Mouse (Mus musculus) lung, postnatal 0 days (tissue): ENCODE measurements around the gene Suclg2. TPM values are rescaled to one million over a fixed set of nuclear protein-coding genes. Genes with fewer than 3 reads are reported as not detected.

Experiments
- ATAC-seq: fragments of 200-750 bp; cut with Nextera tagmentation; 2 replicates; pipeline ENCODE4 v1.8.0; 2017; ENCODE audit warnings: moderate library complexity
- DNase-seq: peaks from one replicate; pipeline ENCODE4 v3.0.0-alpha.2; 2016; ENCODE audit warnings: low spot score
- H3K27ac ChIP-seq: fragments of 300-500 bp; sonication (generic); 2 replicates; pipeline ENCODE4 v1.5.1; 2014; ENCODE audit warnings: antibody characterized with exemption, mild to moderate bottlenecking, low read length, mixed read lengths
- H3K27me3 ChIP-seq: fragments of 300-500 bp; sonication (generic); replicated peaks from 2 replicates; pipeline ENCODE4 v1.6.1; 2014; ENCODE audit warnings: low read length, mixed read lengths; ENCODE audit not compliant: insufficient read depth
- H3K36me3 ChIP-seq: fragments of 300-500 bp; sonication (generic); 2 replicates; pipeline ENCODE4 v1.6.1; 2014; ENCODE audit warnings: low read length, mixed read lengths; ENCODE audit not compliant: insufficient read depth
- H3K4me1 ChIP-seq: fragments of 300-500 bp; sonication (generic); 2 replicates; pipeline ENCODE4 v1.6.1; 2014; ENCODE audit warnings: antibody characterized with exemption, low read depth, low read length, mixed read lengths; ENCODE audit not compliant: insufficient read depth
- H3K4me2 ChIP-seq: fragments of 300-500 bp; sonication (generic); replicated peaks from 2 replicates; pipeline ENCODE4 v1.6.1; 2014; ENCODE audit warnings: low read depth, mild to moderate bottlenecking, low read length, moderate library complexity, mixed read lengths
- H3K4me3 ChIP-seq: fragments of 300-500 bp; sonication (generic); 2 replicates; pipeline ENCODE4 v1.5.1; 2014; ENCODE audit warnings: low read depth, low read length
- H3K9ac ChIP-seq: fragments of 300-500 bp; sonication (generic); replicated peaks from 2 replicates; pipeline ENCODE4 v1.6.1; 2014; ENCODE audit warnings: low read depth, mild to moderate bottlenecking
- H3K9me3 ChIP-seq: fragments of 300-500 bp; sonication (generic); 2 replicates; pipeline ENCODE4 v1.6.1; 2016; ENCODE audit warnings: low read length, mixed read lengths
- CTCF ChIP-seq: IDR thresholded peaks from 2 replicates; pipeline ENCODE4 v1.5.1; 2016; ENCODE audit warnings: antibody characterized with exemption, mild to moderate bottlenecking
- EP300 ChIP-seq: IDR thresholded peaks from 2 replicates; pipeline ENCODE4 v1.6.1; 2016; ENCODE audit warnings: antibody characterized with exemption, mild to moderate bottlenecking, control low read depth
- WGBS: fragments of 180-500 bp; shearing (Covaris S2); extraction: QIAGEN DNeasy Blood & Tissue Kit; methylation state at CpG from one replicate; pipeline ENCODE4 v1.1.7; 2014; 5-methylcytosine and 5-hydroxymethylcytosine counted together
- polyA plus RNA-seq: library from polyadenylated mRNA; unstranded; fragments of >200 nt; fragmentation: Nextera tagmentation; extraction: Ambion mirVana; gene quantifications from 2 replicates; pipeline ENCODE4 v1.2.1, GENCODE M21; 2015

Suclg2 gene
- polyA plus RNA-seq, 1 experiment from 2014 or later: 37.4 TPM

DNA sequence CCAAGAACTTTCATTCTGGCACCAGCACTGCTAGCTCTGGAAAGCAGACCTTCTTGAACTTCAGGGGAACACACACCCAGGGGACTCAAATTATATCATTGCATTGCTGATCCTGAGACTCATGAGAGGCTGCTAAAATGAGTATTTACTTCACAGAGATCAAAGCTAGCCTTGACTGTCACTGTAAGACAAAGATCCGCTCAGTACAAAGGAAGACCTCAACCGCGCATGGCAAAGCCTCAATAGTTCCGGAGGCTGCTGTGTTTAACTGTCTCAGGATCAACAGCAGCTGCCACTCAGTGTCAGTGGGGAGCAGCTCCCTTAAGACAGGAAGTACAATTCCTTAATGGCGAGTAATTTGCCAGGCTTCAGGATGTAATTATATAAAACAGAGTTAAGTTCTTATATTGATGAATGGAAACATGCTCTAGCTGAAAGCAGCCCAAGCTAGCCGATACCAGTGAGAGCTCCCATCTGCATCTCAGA, 67.2 kb downstream of the Suclg2 start:
- ATAC-seq (peak; percentile 44; the same call in 1 of the 2 replicates), DNase-seq (peak; percentile 17)
- WGBS: 26% methylated on average over 6 of the region's 6 CpGs

DNA sequence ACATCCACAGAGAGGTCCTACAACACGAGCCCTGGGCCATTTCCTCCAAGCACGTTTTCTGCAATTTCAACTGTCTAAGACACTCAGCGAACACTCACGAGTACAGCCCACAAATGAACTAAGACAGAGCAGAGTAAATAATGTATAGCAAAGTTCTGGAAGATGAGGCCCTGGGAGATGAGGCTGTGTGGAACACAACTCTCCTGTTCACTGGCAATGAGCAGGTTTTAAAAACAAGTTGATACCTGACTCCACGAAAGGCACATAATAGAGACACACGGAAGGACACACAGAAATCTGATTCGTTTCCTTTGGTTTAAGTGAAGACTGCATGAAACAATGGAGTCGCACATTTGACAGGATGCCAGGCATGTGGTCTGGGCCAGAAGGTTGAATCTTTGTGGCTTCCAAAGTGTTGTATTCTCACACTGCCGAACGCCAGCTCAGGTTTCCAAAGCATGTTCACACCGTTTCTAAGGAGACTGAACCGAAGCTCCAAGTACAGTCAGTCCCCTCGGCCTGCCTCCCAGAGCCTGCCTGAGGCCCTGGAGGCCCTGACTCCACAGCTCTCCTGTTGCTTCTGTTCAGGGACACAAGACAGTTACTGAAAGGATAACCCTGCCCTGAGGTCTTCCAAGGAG, 68.4 kb downstream of the Suclg2 start:
- DNase-seq: no peak
- H3K4me3 ChIP-seq: no peak overlapping the region
- no peak overlapping the region for H3K27ac ChIP-seq
- ATAC-seq: no peak
- no peaks in the 10 kb centered on the region for H3K9me3 ChIP-seq
- no peak overlapping the region for H3K9ac ChIP-seq
- no peak for TF ChIP-seq EP300
- TF ChIP-seq CTCF: no peak
- H3K4me2 ChIP-seq: no peak overlapping the region
- H3K27me3 ChIP-seq: no peaks in the 10 kb centered on the region
- peaks cover 4% of the 10 kb centered on the region; the same call in 1 of the 2 replicates for H3K36me3 ChIP-seq
- H3K4me1 ChIP-seq: no peaks in the 10 kb centered on the region
- WGBS: 42% methylated on average over 13 of the region's 13 CpGs

More for the DNA sequence above, 67.2 kb downstream of the Suclg2 start:
- Histone ChIP-seq H3K9me3 (no peaks in the 10 kb centered on the region), H3K27me3 (no peaks in the 10 kb centered on the region), H3K36me3 (peaks cover 4% of the 10 kb centered on the region; the same call in 1 of the 2 replicates), H3K4me3 (no peak overlapping the region), H3K4me1 (no peaks in the 10 kb centered on the region), H3K9ac (no peak overlapping the region), H3K4me2 (no peak overlapping the region), H3K27ac (no peak overlapping the region)
- TF ChIP-seq EP300 (no peak), CTCF (no peak)

DNA sequence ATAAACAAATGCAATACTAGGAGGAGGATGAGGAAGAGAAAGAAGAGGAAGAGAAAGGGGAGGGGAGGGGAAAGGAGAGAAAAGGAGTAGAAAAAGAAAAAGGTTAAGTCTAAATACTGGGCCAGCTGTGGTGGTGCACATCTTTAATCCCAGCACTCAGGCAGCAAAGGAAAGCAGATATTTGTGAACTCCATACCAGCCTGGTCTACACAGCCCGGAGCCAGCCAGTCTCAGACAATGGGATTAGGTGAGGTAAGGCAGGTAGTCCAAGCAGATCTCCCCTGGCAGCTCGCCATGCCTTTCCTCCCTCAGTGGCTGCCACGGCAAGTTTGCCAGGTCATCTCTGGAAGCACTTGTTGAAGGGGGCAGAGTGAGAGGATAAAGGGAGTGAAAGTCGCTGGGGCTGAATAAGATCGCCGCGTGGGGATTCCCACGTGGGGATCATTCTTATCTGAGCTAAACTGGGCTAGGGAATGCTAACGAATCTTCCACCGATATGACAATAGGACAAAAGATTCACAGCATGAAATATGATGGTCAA, 69.4 kb downstream of the Suclg2 start:
- Histone ChIP-seq H3K9ac (no peak overlapping the region), H3K36me3 (peaks cover 3% of the 10 kb centered on the region; the same call in 1 of the 2 replicates), H3K27me3 (no peaks in the 10 kb centered on the region), H3K4me2 (no peak overlapping the region), H3K27ac (no peak overlapping the region), H3K4me3 (no peak overlapping the region), H3K4me1 (no peaks in the 10 kb centered on the region), H3K9me3 (no peaks in the 10 kb centered on the region)
- TF ChIP-seq CTCF (no peak), EP300 (no peak)
- 74% methylated on average over 10 of the region's 10 CpGs for WGBS
- ATAC-seq: no peak
- DNase-seq: no peak

DNA sequence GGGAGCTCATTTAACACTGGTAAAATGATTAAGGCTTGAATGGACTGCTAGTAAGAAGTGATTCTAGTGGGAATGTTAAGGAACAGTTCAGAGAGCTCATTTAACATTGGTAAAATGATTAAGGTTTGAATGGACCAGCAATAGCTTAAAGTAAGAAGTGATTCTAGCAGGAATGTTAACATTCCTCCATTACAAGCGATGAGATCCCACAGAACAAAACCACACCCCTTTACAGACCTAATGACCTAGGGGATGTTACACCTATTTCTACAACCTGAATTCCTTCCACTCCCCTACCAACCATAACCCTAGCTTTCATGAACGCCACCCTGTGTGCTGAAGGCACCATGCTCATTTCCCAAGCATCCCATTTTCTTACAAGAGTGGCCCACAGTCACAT, 81.2 kb downstream of the Suclg2 start:
- H3K36me3 ChIP-seq: no peaks in the 10 kb centered on the region
- TF ChIP-seq CTCF (no peak), EP300 (no peak)
- DNase-seq (no peak), ATAC-seq (no peak)
- H3K4me3 ChIP-seq: no peak overlapping the region
- H3K27ac ChIP-seq: no peak overlapping the region
- no peaks in the 10 kb centered on the region for H3K27me3 ChIP-seq
- H3K9ac ChIP-seq: no peak overlapping the region
- no peaks in the 10 kb centered on the region for H3K9me3 ChIP-seq
- 93% methylated on average over 2 of the region's 2 CpGs for WGBS
- H3K4me2 ChIP-seq: no peak overlapping the region
- H3K4me1 ChIP-seq: no peaks in the 10 kb centered on the region

DNA sequence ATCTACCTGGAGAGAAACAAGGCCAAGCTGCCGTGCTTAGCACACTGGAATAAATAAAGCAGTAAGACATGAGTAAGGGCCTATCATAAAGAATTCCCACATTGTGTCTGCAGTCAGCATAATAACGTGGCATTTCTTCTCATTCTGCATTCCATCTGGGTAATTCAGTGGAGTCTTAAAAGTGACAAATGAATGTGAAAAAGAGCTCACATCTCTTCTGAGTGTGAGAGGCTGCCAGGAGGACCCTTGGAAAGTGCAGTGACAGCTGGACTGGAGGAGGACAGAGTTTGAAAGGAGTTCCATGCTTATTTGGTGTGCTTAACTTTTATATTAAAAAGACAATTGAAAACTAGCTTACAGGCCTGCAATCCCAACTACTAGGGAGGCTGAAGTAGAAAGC, 83.2 kb downstream of the Suclg2 start:
- Histone ChIP-seq H3K4me2 (no peak overlapping the region), H3K4me3 (no peak overlapping the region), H3K9me3 (no peaks in the 10 kb centered on the region), H3K36me3 (no peaks in the 10 kb centered on the region), H3K27ac (no peak overlapping the region), H3K9ac (no peak overlapping the region), H3K27me3 (no peaks in the 10 kb centered on the region), H3K4me1 (no peaks in the 10 kb centered on the region)
- TF ChIP-seq EP300 (no peak), CTCF (no peak)
- ATAC-seq (no peak), DNase-seq (no peak)
- WGBS: 56% methylated on average over 2 of the region's 2 CpGs

DNA sequence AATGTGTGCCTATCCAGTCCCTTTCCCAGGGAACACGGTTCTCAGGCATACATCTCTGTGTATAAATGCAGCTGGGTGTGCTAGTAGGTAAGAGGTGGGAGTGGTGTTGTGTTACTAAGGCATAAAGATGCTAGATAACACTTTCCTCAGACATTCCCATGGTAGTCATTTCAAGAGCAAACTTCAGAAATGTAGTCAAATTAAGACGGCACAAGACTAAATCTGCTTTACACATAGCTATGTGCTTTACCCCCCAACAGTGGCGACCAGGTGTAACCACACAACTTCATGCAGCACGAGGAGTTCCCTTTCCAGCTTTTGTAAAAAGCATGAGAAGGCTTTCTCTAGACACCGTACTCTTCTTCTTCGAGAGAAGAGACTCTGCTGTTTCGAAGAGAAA, 89.5 kb downstream of the Suclg2 start:
- H3K4me2 ChIP-seq: no peak overlapping the region
- TF ChIP-seq CTCF: no peak
- no peak for TF ChIP-seq EP300
- ATAC-seq (no peak), DNase-seq (no peak)
- 92% methylated on average over 7 of the region's 7 CpGs for WGBS
- no peaks in the 10 kb centered on the region for H3K9me3 ChIP-seq
- H3K36me3 ChIP-seq: no peaks in the 10 kb centered on the region
- no peak overlapping the region for H3K27ac ChIP-seq
- H3K4me3 ChIP-seq: no peak overlapping the region
- H3K27me3 ChIP-seq: no peaks in the 10 kb centered on the region
- H3K4me1 ChIP-seq: no peaks in the 10 kb centered on the region
- H3K9ac ChIP-seq: no peak overlapping the region
